Mouse (Mus musculus): Measurements from ENCODE around the gene Atoh8. TPM values are rescaled to one million over a fixed set of nuclear protein-coding genes. Genes with fewer than 3 reads are reported as not detected.

Gene Atoh8
- total RNA-seq, 4 experiments from 2014 or later, result 2.5 to 3.4 (median 3.3) TPM

DNA sequence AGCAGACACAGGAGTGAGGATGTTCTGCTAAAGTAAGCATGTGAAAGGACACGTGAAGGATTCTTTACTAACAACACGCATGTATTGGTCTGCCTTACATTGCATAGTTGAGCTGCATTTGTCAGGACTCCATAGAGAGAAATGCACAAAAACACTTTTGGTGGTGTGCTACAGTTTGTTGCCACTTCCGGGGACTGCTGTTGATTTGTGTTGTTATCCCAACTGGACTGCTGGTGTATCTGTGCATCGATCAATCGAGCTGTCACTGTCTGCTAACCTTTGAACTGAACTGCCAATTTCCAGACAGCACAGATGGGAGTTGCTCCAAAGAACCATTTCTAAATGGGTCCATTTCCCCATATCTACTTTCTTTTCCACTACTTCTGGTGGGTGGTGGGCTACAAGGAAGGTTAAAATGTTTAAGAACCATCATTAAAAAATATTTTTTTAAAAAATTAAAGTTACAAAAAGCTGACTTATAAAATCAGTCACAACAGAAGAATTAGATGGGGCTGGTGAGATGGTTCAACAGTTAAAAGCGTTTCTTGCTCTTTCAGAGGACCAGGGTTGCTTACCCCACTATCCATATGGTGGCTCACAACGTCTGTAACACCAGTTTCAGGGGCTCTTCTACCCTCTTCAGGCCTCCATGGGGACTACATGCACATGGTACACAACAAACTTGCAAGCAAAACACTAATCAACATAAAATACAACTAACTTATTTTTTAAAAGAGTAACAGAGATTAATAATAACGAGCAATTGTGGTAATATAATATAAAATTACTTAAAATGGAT is 76.2 kb downstream of the Atoh8 start:
- DNase-seq (ENCODE audit: low spot score in 2 of 2), result no peak

Other genes starting within 250 kb of the Atoh8 start
- 100 to 1,000 TPM; 103 to 108 (median 105) TPM for gene St3gal5, start 138.0 kb downstream of the Atoh8 start, total RNA-seq (2022)
- not detected for gene Sftpb, start 69.0 kb upstream of the Atoh8 start, total RNA-seq (2022)
- gene Usp39, start 109.6 kb upstream of the Atoh8 start, total RNA-seq (2022), result 10 to 100 TPM; 31.3 to 34.3 (median 32.4) TPM
- 10 to 100 TPM; 15.6 to 19.6 (median 18.1) TPM for gene 0610030E20Rik, start 111.7 kb upstream of the Atoh8 start, total RNA-seq (2022)
- 10 to 100 TPM; 10.9 to 13.4 (median 11.4) TPM for gene Tmem150a, start 119.9 kb upstream of the Atoh8 start, total RNA-seq (2022)
- gene Rnf181, start 131.4 kb upstream of the Atoh8 start, total RNA-seq (2022), result 10 to 100 TPM; 72.3 to 86.0 (median 78.8) TPM
- 1 to 10 TPM; 3.8 to 8.8 (median 7.4) TPM for gene Vamp5, start 144.9 kb upstream of the Atoh8 start, total RNA-seq (2022)
- gene Vamp8, start 155.1 kb upstream of the Atoh8 start, total RNA-seq (2022), result 10 to 100 TPM; 12.5 to 33.9 (median 22.4) TPM
- 10 to 100 TPM; 24.5 to 33.3 (median 28.5) TPM for gene Ggcx, start 178.7 kb upstream of the Atoh8 start, total RNA-seq (2022)
- 100 to 1,000 TPM; 176 to 184 (median 179) TPM for gene Mat2a, start 204.0 kb upstream of the Atoh8 start, total RNA-seq (2022)